Mouse (Mus musculus) cerebellum, postnatal 4 days (tissue): ENCODE measurements around the gene Nudt9.

ENCODE experiments used
- DNase-seq, 2 experiments: peaks; one replicate each; pipeline ENCODE4 v3.0.0; 2022; ENCODE audit warnings: low spot score in 2 of 2, mixed read lengths in 1 of 2

Nudt9 gene

DNA sequence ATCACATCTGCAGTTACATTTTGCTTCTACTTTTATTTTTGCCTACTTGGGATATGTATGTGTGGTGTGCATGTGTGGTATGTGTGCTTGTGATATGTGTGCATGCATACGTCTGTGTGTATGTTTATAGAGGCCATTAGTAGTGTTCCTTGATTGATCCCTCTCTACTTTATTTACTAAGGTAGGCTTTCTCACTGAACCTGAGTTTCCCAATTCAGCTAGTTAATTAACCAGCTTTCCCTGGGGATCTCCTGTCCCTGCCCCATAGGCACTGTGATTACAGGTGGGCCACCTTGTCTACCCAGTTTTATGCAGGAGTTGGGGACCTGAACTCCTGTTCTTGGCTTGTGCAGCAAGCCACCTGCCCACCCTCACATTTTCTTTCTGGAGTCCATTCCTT lies 9.4 kb upstream of the Nudt9 start:
- DNase-seq: no peak

DNA sequence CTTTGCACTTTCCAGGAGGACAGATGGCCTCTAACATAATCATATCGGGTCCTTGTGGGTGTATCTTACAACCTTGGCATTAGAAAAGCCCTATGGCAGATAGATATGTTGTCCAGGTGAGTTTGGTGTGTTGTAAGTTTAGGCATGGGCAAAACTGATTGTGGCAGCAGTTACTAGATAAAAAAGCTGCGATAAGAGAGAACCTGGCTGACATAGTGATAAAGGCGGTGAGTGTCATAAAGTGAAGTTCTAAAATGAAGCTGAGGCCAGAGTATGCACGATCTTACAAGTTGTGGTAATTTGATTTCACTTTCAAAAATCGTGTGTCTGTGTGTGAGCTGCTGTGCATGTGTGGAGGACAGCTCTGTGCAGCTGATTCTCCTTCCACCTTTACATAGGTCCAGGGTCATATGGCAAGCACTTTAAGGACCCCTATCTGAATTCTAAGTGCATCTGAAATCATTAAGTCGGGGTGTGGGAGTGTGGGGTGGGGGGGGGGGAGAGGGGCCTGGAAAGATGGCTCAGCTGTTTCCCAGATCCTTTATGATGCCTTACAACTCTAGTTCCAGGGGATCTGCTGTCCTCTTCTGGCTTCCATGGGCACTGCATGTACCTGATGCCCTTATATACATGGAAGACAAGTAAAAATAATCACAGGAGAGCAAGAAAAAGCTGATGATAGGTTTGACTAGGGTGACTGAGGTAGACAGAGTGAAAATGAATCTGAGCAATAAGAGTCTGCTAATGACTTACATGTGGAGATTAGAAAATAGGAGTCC lies 6.8 kb upstream of the Nudt9 start:
- peak in 1 of 2 experiments; percentile 34 for DNase-seq

DNA sequence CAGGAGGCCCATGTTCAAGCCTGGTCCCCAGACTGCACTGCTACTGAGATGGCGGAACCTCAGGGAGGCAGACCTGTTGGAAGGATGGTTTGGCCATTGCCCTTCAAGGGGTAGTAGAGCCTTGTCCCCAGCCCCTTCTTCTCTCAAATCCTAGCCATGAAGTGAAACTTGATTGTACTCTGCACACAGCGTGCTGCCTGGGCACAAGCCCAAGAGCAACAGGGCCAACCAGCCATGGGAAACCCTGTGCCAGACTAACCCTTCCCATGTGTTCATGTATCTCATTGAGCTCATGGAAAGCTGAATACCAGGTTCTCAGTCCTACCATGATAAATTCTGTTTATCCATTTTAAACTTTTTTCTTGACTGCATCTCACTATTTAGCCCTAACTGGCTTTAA lies 3.2 kb upstream of the Nudt9 start:
- no peak for DNase-seq

DNA sequence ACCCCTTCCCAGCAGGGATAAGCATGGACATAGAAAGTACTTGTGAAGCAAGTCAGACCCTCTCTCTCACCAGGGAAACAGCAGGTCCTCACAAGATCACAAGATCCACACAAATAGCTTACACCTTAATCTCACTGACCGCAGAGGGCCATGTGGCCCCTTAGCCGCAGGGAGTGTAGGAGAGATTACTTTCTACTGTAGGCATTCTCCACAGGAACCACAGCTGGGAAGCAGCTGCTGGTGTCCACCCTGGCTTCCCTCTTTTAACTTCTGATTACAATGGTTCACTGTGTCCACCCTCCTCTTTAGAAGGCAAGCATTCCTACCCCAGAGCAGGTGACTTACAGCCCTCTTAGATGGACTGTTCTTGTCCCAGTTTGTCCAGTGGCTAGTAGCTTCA lies 2.4 kb upstream of the Nudt9 start:
- no peak for DNase-seq

DNA sequence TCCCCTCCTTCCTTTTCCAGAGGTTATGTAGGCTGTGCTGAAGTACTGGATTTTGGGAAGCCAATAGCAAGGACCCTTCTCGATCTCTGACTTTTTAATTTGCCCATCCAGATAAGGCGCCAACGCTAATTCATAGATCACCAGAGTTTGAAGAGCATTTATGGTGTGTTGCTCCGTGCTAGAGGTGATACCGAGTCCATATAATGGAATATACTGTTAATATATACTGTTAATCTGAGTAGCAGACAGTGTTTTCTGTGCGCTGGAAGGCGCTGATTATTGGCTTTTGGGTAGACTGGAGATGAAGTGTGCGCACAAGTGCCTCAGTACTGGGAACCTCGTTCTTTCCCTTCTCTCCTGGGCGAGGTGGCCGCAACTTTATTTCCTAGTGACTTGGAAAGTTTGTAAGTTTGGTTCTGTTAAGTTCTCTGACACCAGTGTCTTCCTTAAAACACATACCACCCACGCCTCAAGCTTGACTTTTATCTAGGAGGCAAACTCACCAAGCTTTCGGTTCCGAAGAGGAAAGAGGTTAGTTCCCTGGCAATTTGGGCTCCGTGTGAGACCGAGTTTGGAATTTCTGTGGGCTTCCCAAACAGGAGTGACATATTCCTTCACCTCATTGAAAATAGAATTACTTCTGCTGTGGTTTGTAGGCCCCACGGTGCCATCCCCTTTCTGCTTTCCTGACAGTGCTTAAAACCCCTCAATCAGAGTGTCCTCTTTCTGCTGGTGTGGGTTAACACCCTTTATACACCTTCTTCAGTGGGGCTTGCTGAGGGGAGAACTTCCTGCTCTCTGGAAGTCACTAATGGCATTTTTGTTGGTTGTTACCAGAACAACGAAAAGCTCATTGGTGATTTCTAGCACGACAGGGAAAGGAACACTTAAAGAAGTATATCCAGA lies 1.3 kb downstream of the Nudt9 start:
- peak in 1 of 2 experiments; percentile 19 for DNase-seq

DNA sequence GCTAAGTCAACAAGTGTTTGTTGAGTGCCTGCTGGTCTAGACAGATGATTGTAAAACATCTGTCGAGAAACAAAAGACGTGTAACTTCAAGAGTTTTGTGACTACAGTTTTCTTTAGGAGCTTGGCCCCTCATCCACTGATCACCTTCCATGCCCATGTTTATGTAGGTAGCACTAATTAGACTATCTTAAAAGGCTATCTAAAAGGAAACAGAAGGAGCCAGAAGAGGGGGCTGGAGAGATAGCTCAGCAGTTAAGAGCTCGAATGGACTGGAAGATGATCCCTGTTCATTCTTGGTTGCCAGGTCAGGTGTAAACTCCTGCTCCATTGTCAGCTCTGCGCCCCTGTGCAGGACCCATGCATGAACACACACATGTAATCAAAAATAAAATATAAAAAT lies 2.0 kb downstream of the Nudt9 start:
- no peak for DNase-seq

DNA sequence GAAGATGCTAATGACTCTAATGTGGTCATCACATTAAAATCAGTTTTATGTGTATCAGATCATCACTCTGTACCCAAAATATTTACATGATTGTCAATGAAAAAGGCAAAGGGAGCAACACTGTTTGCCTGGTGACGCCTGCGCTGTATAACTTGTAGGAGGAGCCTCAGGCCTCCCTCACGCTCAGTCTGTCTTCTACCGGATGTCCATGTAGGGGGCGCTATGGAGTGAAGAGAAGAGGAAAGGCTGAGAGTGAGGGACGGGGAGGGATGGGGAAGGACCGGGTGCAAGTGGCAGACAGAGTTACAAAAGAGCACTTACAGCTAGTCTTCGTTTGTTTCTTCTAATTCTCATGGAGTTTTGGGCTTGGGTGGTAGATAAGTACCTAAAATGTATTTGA lies 6.8 kb downstream of the Nudt9 start:
- DNase-seq: no peak

DNA sequence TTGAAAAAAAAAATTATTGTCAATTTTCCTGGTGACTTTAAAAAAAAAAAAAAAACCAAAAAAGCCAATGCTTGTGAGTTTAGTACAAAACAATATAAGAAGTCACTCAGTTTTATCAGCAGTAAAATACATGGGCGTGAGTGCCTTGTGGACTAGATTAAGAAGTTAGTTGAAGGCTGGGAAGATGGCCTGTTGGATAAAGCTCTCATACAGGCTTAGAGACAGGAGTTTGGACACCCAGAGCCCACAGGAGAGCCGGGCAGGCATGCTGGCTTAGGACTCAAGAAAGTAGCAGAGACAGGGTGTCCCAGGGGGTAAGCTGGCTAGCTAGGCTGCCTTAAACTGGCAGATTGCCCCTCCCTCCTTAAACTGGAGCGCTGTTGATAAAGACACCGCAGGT lies 8.8 kb downstream of the Nudt9 start:
- DNase-seq: no peak

DNA sequence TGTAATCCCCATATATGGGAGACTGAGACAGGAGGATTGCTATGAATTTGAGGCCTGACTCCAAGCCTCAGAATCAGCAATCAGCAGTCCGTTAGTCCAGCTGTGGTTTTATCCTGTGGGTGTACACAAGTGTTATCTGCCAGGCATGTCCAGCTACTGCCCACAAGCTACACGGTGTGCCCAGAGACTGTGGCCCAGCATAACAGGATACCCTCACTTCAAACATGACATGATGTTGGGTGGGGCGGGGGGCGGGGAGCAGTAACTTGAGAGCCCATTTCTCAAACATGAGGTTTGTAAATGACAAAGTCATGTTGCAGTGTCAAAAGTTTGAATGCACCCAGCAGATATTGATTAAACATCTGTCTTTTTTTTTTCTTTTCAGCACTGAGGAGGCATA lies 9.7 kb downstream of the Nudt9 start:
- DNase-seq: no peak

DNA sequence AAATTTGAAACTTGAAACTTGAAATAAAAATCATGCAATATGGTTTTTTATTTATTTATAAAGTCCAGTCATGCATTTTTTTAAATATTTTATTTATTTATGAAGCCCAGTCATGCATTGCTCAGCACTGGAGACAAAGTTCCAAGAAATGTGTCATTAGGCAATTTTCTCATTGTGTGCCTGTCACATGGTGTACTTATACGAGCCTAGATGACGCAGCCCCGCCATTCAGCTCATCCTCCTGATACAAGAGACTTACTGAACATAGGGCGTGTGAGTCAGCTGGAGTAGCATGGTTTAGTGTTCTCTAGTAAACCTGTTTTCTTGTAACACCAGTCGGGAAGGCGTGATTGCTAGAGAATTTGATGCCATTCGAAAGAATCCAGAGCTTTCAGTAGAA lies 10.2 kb downstream of the Nudt9 start:
- DNase-seq: no peak

DNA sequence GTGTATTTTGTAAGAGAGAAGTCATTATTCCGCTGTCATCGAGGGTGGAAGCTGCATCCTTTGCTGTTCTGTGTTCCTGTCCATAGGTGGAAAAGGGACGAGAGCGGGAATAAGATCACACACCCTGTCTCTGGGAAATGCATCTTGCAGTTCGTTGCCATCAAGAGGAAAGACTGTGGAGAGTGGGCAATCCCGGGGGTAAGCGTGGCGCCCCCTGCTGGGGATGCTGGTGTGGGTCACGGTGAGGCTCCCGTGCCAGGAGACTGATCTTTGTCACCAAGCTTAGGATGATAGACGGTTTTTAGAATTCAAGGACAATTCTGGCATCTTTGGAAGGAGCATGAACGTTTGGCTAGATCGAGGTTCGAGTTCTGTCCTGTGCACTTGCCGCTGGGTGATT lies 11.9 kb downstream of the Nudt9 start:
- DNase-seq: peak in 1 of 2 experiments; percentile 50

DNA sequence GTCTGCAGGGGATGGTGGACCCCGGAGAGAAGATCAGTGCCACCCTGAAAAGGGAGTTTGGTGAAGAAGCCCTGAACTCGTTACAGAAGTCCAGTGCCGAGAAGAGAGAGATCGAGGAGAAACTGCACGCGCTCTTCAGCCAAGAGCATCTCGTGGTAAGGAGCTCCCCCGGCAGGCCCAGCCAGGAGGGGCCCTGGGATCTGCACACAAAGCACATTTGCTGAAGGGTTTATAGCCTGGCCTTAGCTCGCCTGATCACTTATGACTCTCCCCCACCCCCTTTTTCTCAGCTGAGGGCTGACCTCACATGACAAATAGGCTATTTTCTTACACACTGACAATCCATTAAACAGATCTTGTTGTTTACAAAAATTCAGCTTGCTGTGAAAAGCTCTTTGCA lies 13.5 kb downstream of the Nudt9 start:
- DNase-seq: no peak

DNA sequence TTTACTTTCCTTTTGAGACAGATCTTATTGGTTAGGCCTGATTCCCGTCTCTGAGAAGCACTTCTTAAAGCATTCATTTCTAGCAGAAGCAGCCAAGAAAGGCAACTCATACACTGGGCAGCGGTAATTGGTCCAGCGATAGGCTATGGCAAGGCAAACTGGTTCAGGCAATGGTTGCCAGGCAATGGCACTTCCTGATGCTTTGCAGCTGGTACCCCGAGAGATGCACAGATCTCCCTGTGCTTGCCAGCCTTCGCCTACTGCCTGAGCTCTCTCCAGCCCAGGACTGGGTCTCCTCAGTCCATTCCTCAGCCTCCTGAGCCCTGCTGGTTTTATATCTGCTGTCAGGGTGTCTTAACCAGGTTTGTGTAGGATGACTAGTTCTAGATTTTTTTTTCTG lies 14.3 kb downstream of the Nudt9 start:
- DNase-seq: no peak

DNA sequence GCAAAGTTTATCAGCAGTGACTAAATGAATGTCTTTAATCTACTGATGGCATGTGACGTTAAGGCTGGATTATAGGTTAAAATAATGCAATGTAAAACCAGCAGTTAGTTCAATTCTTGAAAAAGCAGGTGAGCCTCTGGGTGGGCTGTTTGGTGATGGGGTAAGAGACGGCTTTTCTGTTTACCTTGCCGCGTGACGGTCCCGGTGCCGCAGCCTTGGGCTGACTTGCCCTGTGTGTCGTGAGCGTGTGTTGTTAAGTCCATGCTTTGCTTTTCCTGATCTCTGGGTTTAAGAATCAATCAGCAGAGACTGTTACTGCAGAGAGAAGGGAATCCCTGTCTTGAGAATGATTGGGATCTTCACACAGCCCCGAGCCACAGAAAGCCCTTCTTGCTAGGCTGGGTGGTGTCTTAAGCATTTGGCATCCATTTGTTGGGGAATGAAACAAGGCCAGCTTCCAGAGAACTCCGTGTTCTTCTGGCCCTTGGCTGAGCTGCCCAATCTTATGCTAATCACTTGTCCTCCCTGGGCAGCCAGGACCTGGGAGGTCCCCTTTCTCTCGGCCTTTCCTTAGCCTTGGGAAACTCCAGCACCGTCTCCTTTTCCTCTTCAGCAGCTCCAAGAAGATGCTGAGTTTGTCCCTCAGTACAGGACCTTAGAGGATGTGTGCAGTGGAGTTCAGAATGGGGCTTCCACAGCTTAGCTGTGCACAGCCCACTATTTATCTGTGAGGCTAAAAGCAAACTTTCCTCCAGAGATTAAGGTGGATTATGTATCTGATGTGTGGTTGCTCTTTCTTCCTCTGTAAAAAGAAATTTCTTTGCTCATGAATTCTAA lies 16.0 kb downstream of the Nudt9 start:
- DNase-seq: no peak

DNA sequence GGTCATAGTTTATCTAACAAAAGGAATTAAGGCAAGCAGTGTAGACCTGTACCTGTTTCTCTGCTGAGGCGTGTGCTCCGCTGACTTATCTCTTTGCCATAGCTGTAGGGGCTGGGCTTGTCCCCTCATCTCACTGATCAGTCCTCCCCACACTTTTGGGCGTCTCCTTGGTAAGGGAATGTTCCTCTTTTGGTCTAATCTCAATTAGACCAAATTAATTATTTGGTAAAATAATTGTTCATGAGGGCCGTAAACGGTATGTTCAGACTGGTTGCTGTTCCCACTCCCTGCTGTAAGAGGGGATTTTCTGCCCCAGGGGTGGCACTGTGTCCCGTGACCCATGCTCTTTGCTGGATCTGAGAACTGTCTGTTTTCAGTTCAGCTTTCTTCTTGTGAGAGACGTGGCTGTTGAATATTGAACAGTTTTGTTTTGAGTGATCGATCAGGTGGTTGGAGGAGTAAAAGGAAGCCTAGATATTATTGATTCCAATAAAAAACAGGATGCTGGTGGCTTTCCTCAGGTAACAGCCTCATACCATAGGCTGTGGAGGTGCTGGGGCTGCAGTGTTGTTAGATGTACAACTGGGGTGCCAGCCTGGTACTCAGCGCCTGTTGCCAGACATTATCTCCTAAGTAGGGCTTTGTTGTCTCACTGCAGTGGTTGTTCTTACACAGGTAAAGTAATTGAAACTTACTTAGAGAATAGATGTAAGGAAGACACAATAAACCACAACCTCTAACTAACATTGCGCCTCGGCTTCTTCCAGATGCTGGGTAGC lies 16.9 kb downstream of the Nudt9 start:
- no peak for DNase-seq

DNA sequence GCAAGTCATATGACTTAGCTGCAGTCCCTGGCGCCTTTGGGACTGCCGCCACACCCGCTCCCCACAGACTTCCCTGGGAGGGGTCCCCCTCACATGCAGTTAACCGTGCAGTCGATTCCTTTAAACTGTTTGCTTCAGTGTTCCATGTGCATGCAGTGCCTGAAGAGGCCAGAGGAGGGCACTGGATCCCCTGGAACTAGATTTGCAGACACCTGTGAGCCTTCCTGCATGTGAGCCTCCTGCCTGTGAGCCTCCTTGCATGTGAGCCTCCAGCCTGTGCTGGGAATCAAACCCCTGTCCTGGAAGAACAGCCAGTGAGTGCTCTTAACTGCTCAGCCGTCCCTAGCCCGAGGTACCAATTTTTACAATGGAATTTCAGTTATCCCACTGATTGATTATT lies 22.6 kb downstream of the Nudt9 start:
- no peak for DNase-seq

DNA sequence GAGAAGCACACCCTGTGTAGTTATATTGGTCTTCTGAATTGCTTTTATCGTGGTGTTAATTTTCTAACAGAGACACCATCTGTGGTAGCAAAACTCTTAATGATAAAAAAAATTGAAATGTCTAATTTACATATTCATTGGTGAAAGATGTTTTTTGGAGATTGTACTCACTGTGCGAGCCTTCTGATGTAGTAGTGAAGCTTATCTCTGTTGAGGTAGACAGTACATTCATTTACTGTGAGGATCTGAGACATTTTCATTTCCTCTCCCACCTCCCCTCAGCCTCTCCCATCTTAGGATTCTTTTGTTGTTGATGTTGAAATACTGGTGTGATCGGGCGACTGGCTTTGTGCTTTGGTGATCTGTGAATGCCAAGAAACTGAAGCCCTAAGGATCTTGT lies 24.9 kb downstream of the Nudt9 start:
- no peak for DNase-seq

DNA sequence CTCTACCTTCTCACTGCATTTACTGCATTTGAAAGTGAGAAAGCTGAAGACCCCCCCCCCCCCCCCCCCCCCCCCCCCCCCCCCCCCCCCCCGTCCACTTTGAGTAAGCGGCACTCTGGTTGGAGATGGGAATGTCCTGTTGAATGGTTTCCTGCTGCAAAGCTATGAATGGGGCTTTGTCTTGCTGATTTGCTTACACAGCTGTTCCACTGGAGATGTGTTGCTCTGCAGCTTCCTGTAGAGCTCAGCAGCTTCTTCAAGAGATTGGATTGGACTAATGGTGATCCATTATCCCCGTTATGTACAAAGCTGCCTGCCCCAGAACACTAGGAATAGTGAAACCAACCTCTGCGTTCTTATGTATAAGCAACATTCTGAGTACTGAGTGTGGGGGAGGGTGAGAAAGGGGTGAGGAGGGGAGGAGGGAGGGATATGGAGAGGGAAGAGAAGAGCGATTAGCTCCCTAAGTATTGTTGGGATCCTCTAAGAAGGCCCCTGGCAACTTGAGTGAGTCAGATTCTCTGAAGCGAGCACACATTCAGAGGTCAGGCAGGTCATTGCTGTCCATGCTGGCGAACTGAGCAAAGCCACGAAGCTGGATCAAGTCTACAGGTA lies 26.3 kb downstream of the Nudt9 start:
- DNase-seq: no peak

DNA sequence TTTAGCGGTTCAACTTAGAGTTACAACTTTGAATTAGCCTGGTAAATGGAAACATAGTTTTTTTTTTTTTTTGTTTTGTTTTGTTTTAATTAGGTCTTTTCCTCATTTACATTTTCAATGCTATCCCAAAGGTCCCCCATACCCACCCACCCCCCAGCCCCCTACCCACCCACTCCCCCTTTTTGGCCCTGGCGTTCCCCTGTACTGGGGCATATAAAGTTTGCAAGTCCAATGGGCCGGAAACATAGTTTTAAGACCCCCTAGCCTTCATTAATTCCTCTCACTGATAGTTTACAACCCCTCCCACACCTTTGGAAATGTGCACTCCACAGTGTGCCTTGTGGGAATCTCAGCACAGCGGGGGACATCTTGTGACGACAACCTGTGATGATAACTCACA lies 27.5 kb downstream of the Nudt9 start:
- no peak for DNase-seq

DNA sequence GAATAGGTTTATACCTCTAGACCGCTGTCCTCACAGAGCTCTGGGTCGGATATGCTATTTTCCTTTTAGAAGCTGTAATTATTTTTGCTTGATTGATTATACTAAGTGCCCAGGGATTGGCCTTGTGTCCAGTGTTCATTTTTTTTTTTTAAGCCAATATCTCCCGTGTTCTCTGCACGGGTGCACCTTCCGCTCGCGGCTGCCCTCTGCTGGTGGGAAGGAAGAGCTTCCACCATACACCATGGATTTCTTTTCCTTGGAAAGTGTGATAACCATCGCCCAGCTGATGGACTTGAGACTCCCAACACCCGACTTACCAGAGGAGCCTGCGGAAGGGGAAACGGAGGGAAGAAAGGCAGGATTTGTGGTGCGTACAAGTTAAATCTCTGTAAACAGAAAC lies 28.3 kb downstream of the Nudt9 start:
- DNase-seq: peak; percentile 57 to 68

DNA sequence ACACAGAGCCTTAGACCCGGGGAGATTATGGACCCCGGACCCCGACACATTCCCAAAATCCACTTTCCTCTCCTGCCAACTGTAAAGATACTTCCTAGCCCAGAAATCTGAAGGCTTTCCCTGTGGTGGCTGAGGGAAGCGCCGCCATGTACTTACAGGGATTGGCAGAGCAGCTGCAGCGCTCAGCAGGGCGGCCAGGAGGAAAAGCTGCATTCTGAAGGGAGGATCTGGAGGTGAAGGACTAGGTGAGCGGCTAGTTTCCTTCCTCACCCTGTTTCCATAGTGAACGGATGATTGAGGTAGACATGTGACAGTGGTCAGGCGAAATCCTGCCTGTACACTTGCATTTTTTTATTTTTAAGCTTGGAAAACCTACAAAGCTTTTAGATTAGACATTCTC lies 30.3 kb downstream of the Nudt9 start:
- no peak for DNase-seq
